In the genomic region with DNA sequence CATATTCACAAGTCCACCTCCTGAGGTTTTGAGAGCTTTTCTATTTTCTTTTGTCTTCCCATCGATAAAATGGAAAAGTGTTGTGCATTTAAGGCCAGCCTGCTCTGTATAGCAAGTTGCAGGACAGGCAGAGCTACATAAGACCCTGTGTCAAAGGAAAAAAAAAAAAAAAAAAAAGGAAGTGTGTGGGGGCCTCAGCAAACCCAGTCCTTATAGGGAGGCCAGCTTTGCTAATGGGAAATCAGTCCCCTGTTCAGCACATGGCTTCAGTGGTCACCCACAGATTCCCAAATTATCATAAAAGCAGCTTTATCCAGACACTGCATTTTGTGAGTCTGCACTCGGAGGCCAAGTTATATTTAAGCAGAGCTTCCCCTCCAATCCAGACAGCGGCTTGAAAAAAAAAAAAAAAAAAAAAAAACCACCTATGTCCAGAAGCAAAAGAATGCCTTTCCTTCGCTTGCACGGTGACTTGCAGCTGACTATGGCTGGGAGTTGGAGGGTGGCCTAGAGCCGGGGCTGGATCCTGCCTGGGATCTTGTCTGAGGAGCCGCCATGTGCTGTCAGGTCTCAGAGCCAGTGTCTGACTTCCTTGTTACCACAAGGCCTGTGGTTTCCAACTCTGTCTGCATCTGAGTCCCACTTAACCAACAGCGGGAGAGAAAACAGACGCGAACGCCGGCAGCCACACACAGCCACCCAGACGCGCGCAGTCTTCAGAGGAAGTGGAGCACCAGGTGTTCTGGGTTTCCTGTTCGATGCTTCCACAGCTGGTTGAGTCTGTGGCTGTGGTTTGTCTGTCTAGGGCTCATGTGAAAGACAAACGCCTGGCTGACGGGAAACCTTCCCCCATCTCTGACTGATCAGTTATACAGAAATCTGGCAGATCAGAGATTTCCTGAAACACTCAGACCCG, we compare ENCODE assay signal across 9 mouse cellular contexts.
DNase-seq lines count a peak whose midpoint lies in the region; ATAC-seq lines count a peak whose summit lies in the region.
"Had no signal": no experiment of that assay in that cellular context is flagged by ENCODE, and none has a peak within 500 bp of the region (broad histone marks: within the 10 kb centered on the region; RNA-seq: fewer than 3 reads in every experiment).

No protein-coding gene starts in this region.

- H3K4me1 ChIP-seq in forebrain, embryonic 12.5 days, result peaks cover 20% of the 10 kb centered on the region
- peaks cover 14% of the 10 kb centered on the region for H3K4me1 ChIP-seq in forebrain, embryonic 15.5 days
- peaks cover 6% of the 10 kb centered on the region for H3K4me1 ChIP-seq in neural tube, embryonic 11.5 days (ENCODE audit: control insufficient read depth, insufficient read depth, low read length)
- H3K4me1 ChIP-seq in forebrain, embryonic 11.5 days (replicated peaks; ENCODE audit: control insufficient read depth, insufficient read depth, low read length), result peaks cover 6% of the 10 kb centered on the region; the same call in 1 of the 2 replicates

- H3K4me2 ChIP-seq in forebrain, embryonic 12.5 days, result no peak overlapping the region
- no peak overlapping the region for H3K4me2 ChIP-seq in forebrain, embryonic 15.5 days (replicated peaks)
- no peak overlapping the region for H3K4me2 ChIP-seq in neural tube, embryonic 11.5 days (ENCODE audit: low read depth)
- no peak overlapping the region for H3K4me2 ChIP-seq in forebrain, embryonic 11.5 days (ENCODE audit: low read depth, low read length, severe bottlenecking)

- no peak overlapping the region for H3K4me3 ChIP-seq in forebrain, embryonic 12.5 days (replicated peaks)
- H3K4me3 ChIP-seq in forebrain, embryonic 15.5 days, result no peak overlapping the region
- H3K4me3 ChIP-seq in neural tube, embryonic 11.5 days (ENCODE audit: low read depth, low read length), result no peak overlapping the region
- no peak overlapping the region for H3K4me3 ChIP-seq in forebrain, embryonic 11.5 days (ENCODE audit: low read depth, low read length)

- no peak for DNase-seq in neural tube, embryonic 11.5 days (ENCODE audit: low spot score)
- DNase-seq in neural tube, embryonic 10.5 days (ENCODE audit: extremely low spot score, low spot score), result no peak
- peak; percentile 44 to 62 for DNase-seq in left cerebral cortex, postnatal 25 days (ENCODE audit: low spot score in 2 of 2)
- peak; percentile 19 to 71 for DNase-seq in spleen, postnatal 10 days (ENCODE audit: low spot score in 2 of 2)
- DNase-seq in forebrain, embryonic 11.5 days (ENCODE audit: low spot score), result no peak
- no peak for DNase-seq in adrenal gland, adult 2 months

- H3K27me3 ChIP-seq in forebrain, embryonic 12.5 days, result peaks cover 8% of the 10 kb centered on the region
- no peaks in the 10 kb centered on the region for H3K27me3 ChIP-seq in forebrain, embryonic 15.5 days
- no peaks in the 10 kb centered on the region for H3K27me3 ChIP-seq in neural tube, embryonic 11.5 days (ENCODE audit: control insufficient read depth, insufficient read depth, low read length)
- no peaks in the 10 kb centered on the region for H3K27me3 ChIP-seq in forebrain, embryonic 11.5 days (ENCODE audit: control insufficient read depth, insufficient read depth, low read length)

- intact Hi-C loops in left cerebral cortex, postnatal 25 days (cut with DNase I), result no loop called here

- peak overlapping the region; percentile 42; the same call in 1 of the 2 replicates for H3K27ac ChIP-seq in forebrain, embryonic 12.5 days
- H3K27ac ChIP-seq in forebrain, embryonic 15.5 days (replicated peaks), result no peak overlapping the region
- 0 out of 2 replicates have a peak overlapping the region, but pooled peaks have one; percentile 34 for H3K27ac ChIP-seq in neural tube, embryonic 11.5 days (ENCODE audit: low read depth, low read length)
- no peak overlapping the region for H3K27ac ChIP-seq in forebrain, embryonic 11.5 days (ENCODE audit: low read depth, low read length)

- no peak for ATAC-seq in forebrain, embryonic 12.5 days (ENCODE audit: low FRiP score)
- no peak for ATAC-seq in forebrain, embryonic 15.5 days (replicated peaks)
- ATAC-seq in neural tube, embryonic 11.5 days (ENCODE audit: insufficient read depth, low FRiP score, low TSS enrichment), result no peak
- ATAC-seq in forebrain, embryonic 11.5 days (replicated peaks; ENCODE audit: low FRiP score), result no peak

- WGBS in forebrain, embryonic 12.5 days, result 75% methylated on average over 19 of the region's 19 CpGs
- 77% methylated on average over 19 of the region's 19 CpGs for WGBS in forebrain, embryonic 15.5 days
- WGBS in neural tube, embryonic 11.5 days, result 70% methylated on average over 19 of the region's 19 CpGs
- 75% methylated on average over 19 of the region's 19 CpGs for WGBS in forebrain, embryonic 11.5 days

- no peaks in the 10 kb centered on the region for H3K9me3 ChIP-seq in forebrain, embryonic 12.5 days
- H3K9me3 ChIP-seq in forebrain, embryonic 15.5 days, result no peaks in the 10 kb centered on the region
- H3K9me3 ChIP-seq in neural tube, embryonic 11.5 days (ENCODE audit: control insufficient read depth, low read length), result no peaks in the 10 kb centered on the region
- no peaks in the 10 kb centered on the region for H3K9me3 ChIP-seq in forebrain, embryonic 11.5 days (ENCODE audit: control insufficient read depth, low read length)
- H3K9me3 ChIP-seq: G1E had no signal

- H3K9ac ChIP-seq in forebrain, embryonic 12.5 days, result no peak overlapping the region
- H3K9ac ChIP-seq in forebrain, embryonic 15.5 days (replicated peaks), result no peak overlapping the region
- no peak overlapping the region for H3K9ac ChIP-seq in neural tube, embryonic 11.5 days (ENCODE audit: low read length)
- no peak overlapping the region for H3K9ac ChIP-seq in forebrain, embryonic 11.5 days (ENCODE audit: low read length)

- H3K36me3 ChIP-seq in forebrain, embryonic 12.5 days (replicated peaks), result no peaks in the 10 kb centered on the region
- no peaks in the 10 kb centered on the region for H3K36me3 ChIP-seq in forebrain, embryonic 15.5 days
- H3K36me3 ChIP-seq in neural tube, embryonic 11.5 days (ENCODE audit: control insufficient read depth, insufficient read depth, low read length), result no peaks in the 10 kb centered on the region
- no peaks in the 10 kb centered on the region for H3K36me3 ChIP-seq in forebrain, embryonic 11.5 days (ENCODE audit: control insufficient read depth, insufficient read depth, low read length)
- H3K36me3 ChIP-seq: G1E had no signal

Comparison
In these comparisons a context has a peak if more than half of its experiments do, and no peak if none do; other contexts are left out.
1. H3K27ac ChIP-seq: peak in forebrain, embryonic 12.5 days (single experiment) and neural tube, embryonic 11.5 days (single experiment); none in forebrain, embryonic 15.5 days (single experiment) and forebrain, embryonic 11.5 days (single experiment).
2. DNase-seq: peak in left cerebral cortex, postnatal 25 days (2 of 2) and spleen, postnatal 10 days (2 of 2); none in neural tube, embryonic 11.5 days (single experiment), neural tube, embryonic 10.5 days (single experiment), forebrain, embryonic 11.5 days (single experiment) and adrenal gland, adult 2 months (single experiment).